Mouse (Mus musculus) embryonic facial prominence, embryonic 13.5 days (tissue): ENCODE results near the gene Dapp1. TPM values are rescaled to one million over a fixed set of nuclear protein-coding genes. Genes with fewer than 3 reads are reported as not detected.

Experiments used
- polyA plus RNA-seq: library from polyadenylated mRNA; unstranded; fragments of >200 nt; fragmentation: Nextera tagmentation; extraction: Ambion mirVana; gene quantifications from 2 replicates; pipeline ENCODE4 v1.2.1, GENCODE M21; 2015

The Dapp1 gene
- polyA plus RNA-seq, 1 experiment from 2014 or later, result 5.9 TPM

Other genes starting within 250 kb of the Dapp1 start
- 2,079 and 2,169 TPM in 2 replicates for gene H2afz, start 117.1 kb downstream of the Dapp1 start, polyA plus RNA-seq
- gene Dnajb14, start 113.9 kb downstream of the Dapp1 start, polyA plus RNA-seq, result 9.9 and 10.4 TPM in 2 replicates
- gene Lamtor3, start 63.0 kb downstream of the Dapp1 start, polyA plus RNA-seq, result 112 and 120 TPM in 2 replicates
- gene 1110002E22Rik, start 83.5 kb upstream of the Dapp1 start, polyA plus RNA-seq, result 0.40 and 0.41 TPM in 2 replicates
- gene Gm5105, start 85.8 kb upstream of the Dapp1 start, polyA plus RNA-seq, result 0.40 TPM in 1 of 2 replicates, not detected in the other
- gene Trmt10a, start 161.9 kb upstream of the Dapp1 start, polyA plus RNA-seq, result 12.4 and 14.0 TPM in 2 replicates
- 8.7 and 13.3 TPM in 2 replicates for gene Mttp, start 163.4 kb upstream of the Dapp1 start, polyA plus RNA-seq
- gene 4930579F01Rik, start 212.3 kb upstream of the Dapp1 start, polyA plus RNA-seq, result 0.74 and 0.81 TPM in 2 replicates
- gene Adh7, start 236.2 kb upstream of the Dapp1 start, polyA plus RNA-seq, result 3.1 and 3.6 TPM in 2 replicates